Mouse (Mus musculus) layer of hippocampus, adult 9-10 months (tissue): Measurements from ENCODE around the gene Atg10.
"Not testable (repeated sequence)": the region's sequence is repeated elsewhere in the genome, so short reads cannot be mapped to it uniquely, and the experiment has no call there.

Experiments used
- DNase-seq: peaks from one replicate; pipeline ENCODE4 v3.0.0; 2022; ENCODE audit warnings: low spot score

Gene Atg10

GRCm38 (mm10) chr13:91223587-91224437 is at the start of gene Atg10:
Gene Atg10 (minus strand): TSS chr13:91223968.
- peak; percentile 71 for DNase-seq

DNA sequence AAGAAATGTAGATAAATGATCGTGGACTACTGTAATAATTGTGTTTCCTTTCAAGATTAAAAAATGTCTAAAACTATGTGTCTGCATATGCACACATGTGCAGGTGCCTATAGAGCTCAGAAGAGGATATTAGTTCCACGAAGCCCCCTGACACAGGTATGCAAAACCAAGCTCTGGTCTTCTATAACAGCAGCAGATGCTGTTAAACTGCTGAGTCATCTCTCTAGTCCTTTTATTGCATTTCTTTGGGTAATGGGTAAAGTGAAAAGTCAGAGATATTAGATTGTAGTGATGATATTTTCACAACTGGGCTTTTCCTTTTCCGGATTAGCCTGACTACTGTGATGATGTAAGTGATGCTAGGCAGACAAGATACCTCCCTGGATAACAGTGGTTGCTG is 28.6 kb upstream of the Atg10 start:
- DNase-seq: no peak

GRCm38 (mm10) chr13:91251636-91252035 is 27.9 kb upstream of the Atg10 start:
- no peak for DNase-seq

GRCm38 (mm10) chr13:91250050-91250449 is 26.3 kb upstream of the Atg10 start:
- not testable (repeated sequence) for DNase-seq

DNA sequence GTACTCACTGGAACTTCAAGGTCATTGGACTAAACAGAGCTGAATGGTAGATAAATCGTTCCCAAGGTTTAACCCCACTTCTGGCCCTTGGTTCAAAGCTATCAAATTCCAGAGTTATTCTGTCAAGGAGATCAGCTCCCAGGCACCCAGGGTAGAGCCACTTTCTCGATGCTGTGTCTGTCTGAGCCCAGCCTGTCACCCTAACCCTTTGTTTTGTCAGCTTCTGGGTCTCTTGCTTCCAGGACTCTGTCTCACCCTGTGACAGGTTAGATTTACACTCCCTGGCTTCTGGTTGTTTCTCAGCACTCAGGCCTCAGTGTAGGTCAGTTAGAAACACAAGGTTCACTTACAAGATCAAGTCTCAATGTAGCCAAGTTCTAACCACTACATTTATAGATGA is 22.7 kb upstream of the Atg10 start:
- no peak for DNase-seq

GRCm38 (mm10) chr13:91237976-91238375 is 14.2 kb upstream of the Atg10 start:
- no peak for DNase-seq

- DNase-seq: no peak
Measured at GRCm38 (mm10) chr13:91236884-91237283, 13.1 kb upstream of the Atg10 start.

- DNase-seq: no peak
Measured at GRCm38 (mm10) chr13:91224438-91224814, 658 bp upstream of the Atg10 start.

DNA sequence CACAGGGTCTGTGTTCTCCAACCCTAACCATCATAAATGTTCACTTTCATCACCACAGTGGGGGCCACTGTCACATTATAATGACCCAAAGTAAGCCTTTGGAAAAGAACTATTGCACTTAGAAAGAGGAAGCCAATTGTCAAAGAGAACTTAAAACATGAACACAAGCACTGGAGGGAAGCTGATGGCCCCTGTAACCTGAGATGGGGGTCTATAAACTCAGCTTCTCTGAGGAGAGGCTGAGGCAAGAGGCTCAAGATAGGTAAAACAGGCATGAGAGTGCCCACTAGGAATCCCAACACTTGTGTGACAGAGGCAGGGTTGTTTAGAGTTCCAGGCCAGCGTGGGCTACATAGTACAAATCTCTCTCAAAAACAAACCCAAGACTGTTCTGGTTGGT is 705 bp downstream of the Atg10 start:
- no peak for DNase-seq

DNA sequence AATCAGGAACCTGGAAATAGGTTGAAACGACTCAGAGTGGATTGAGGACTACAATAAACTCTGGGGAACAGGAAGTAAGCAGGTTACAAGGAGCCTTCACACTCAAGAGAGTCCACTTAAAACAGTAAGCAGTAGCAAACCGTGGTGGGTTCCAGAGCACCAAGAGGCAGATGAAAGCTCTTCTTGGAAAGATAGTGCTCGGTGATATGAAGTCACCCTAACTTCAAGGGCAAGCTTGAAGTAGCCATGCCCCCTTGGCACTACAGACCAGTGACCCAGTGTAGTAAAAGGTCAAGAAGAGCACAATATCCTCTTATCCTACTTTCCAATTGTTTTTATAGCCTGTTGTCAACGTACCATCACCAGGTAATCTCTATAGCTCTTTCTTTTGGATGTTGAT is 2.1 kb downstream of the Atg10 start:
- DNase-seq: no peak

DNA sequence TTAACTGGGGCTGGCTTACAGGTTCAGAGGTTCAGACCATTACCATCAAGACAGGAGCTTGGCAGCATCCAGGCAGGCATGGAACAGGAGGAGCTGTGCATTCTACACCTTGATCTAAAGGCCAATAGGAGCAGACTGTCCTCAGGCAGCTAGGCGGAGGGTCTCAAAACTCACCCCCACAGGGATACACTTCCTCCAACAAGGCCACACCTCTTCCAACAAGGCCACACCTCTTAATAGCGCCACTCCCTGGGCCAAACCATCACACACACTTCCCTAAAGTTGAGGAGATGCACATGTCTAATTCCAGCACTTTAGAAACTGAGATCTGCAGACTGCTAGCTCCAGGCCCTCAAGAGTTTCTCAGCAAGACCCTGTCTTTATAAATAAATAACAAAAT is 6.1 kb downstream of the Atg10 start:
- no peak for DNase-seq

GRCm38 (mm10) chr13:91216656-91217205 is 7.0 kb downstream of the Atg10 start:
- no peak for DNase-seq

DNA sequence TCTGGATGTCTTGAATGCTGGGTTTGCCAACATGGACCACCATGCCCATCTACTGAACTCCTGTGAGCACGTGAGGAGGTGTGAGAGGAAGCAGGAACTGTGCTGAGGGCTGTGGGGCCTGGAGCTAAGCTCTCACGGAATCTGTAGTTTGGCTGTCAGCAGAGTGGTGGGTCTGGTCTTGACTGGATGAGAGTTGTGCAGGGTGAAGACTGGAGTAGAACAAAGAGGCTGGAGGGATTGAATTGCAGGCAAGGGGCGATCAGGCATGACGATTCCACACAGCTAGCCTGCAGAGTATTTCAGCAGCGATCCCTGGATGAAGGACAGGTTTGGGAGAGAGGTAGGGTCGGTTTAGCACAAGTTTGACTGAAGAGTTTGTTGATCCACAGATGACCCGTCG is 10.8 kb downstream of the Atg10 start:
- DNase-seq: no peak

- DNase-seq: no peak
Measured at GRCm38 (mm10) chr13:91206237-91206636, 17.5 kb downstream of the Atg10 start.

GRCm38 (mm10) chr13:91202564-91202963 is 21.2 kb downstream of the Atg10 start:
- DNase-seq: no peak

DNA sequence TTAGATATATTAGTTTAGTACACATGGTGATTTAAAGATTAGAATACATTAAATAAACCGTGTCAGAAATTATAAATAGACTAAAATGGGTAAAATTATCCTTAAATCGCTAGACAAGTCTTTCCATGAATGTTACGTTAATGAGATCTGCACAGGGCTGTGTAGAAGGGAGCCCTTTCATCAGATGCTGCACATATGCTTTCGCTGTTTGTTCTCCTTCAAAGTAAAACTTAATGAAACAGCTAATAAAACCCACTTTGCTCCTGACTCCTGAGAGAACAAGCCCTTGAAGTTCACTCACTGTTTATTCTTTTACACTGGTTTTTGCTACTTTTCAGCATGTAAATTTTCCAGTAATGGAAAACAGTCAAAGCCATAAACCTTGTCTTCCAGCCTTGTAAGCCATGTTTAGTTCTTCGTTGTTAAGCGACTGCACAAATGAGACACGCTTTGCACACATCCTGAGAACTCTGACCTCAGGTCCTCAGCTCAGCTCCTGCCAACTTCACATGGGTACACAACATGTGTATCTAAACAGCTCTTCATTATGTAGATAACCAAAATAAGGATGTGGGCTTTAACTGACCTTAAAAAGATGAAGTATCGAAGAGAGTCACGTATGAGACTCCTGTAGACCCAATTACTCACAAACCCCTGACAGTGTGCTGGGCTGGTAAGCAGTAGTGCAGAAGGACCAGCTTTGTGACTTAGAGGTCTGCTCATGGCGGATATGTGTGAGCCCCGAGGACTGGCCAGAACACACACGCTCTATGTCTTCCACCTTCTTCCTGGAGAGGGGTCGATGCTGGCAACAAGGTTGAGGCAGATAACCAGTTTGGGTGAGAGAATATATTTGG is 36.2 kb downstream of the Atg10 start:
- DNase-seq: no peak

GRCm38 (mm10) chr13:91185248-91185867 is 38.4 kb downstream of the Atg10 start:
- no peak for DNase-seq

DNA sequence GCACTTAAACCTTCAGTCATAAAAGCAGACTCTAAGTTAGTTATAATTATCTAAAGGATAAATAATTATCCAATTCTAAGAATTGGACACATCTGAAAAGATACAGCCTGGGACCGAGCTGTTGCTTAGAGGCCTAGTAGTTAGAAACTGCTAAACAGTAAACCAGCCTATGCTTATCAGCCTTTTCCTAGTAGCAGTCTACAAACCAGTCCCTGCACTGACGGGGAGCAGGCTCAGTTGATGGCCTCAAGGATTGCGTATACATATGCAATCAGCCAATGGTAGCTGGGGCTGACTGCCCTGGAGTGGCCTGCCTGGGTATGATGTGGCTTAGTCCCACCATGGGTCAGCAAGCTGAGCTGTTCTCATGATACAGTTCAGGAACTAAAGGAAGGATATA is 39.5 kb downstream of the Atg10 start:
- no peak for DNase-seq

DNA sequence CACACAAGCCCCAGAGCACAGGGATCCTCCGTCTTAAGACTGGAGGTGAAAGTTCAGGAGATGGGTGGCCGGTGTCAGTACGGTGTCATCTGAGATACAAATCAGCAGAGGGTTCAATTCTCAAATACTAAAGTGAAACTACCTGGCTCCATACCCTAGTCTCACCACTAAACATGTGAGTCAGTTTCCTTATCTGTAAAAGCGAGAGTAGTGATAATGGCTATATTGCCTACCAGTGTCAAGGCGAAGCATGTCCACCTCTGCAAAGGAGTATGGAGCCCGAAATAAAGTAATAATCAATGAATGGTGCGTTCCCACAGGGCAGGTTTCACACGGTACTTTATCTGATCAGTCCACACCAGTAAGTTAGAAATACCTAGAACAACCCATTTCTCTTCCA is 43.4 kb downstream of the Atg10 start:
- DNase-seq: no peak

DNA sequence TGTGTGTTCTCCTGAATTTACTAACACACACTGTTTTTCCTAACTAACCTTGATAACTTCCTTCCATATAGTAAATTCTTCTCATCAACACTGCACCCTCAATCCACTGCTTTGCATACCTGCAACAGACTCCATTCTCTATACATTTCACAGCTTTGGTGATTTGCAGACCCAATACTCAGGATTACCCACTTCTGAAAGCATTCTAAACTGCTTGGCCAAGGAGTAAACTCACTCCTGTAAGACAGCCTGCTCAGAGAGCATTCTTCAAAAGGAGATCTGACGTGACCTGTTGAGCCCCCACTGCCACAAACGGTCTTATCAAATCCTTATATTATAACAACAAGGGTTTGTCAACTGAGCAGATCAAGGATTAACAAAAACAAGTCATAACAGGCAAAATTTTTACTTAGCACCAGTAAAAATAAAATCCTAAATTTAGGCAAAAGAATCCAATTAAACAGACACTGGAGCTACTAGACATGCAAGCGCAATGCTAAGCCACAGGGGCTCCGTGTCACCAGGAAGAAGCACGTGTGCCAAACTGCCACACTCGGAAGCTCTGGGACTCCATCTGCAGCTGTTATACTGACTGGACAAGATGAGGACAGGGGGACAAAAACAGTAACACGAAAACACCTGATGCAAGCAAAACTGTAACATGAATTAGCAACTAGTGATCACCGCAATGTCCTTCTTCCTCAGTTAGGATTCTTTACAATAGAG is 44.4 kb downstream of the Atg10 start:
- no peak for DNase-seq

DNA sequence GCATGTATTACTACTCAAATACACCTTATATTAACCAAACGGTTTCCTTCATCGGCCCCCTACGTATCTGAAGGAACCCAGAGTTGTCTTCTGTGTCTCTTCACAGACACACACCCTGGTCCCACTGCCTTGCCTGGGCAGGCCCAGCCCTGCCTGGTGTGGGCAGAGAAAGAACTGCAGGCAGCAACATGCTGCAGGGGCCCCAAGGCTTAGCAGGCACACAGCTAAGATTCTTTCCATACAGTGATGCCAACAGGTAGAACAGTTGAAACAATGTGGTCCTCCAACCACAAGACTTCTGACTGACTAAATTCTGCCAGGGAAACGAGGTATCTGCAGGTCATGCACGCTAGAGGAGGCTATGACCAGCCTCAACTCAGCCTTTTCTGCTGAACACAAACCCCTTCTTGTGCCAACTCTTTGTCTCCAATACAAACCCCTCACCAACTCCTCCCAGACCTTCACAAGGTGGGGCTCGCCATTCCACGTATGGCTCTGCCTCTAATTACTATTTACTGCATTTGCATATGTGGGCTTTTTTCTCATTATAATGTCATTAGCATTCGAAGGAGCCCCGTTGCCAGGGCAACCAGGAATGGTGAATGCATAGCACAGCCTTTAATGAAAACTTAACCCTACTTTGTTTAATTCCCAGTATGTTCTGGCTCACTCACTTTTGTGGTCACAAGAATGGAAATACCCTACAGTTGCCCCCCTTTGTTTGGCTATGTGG is 45.2 kb downstream of the Atg10 start:
- no peak for DNase-seq
